Mouse (Mus musculus) spleen, embryonic (tissue): Measurements from ENCODE around the gene Cep72.

ENCODE experiments used
- CTCF ChIA-PET: fragments of 350-600 bp; sonication (Branson Sonifier 250); formaldehyde crosslinking; loops from one replicate; lab custom pipeline; 2022; lab: Charles Lee

The Cep72 gene

GRCm38 (mm10) chr13:74061613-74062377 is at the start of gene Cep72:
Gene Cep72 (minus strand): TSS chr13:74062299.
- CTCF ChIA-PET: no interaction called here

GRCm38 (mm10) chr13:74107410-74107809 is 45.3 kb upstream of the Cep72 start:
- CTCF ChIA-PET: no interaction called here

- CTCF ChIA-PET: interaction anchor here (0.7 kb wide), 1 partner anchor 1504 kb away, joined by 7 read pairs; no protein-coding TSS in a partner anchor
Observed at GRCm38 (mm10) chr13:74104417-74104816, 42.3 kb upstream of the Cep72 start.

GRCm38 (mm10) chr13:74102831-74103582 is 40.9 kb upstream of the Cep72 start:
- CTCF ChIA-PET: no interaction called here

- CTCF ChIA-PET: no interaction called here
Observed at GRCm38 (mm10) chr13:74102108-74102830, 40.2 kb upstream of the Cep72 start.

GRCm38 (mm10) chr13:74098913-74099312 is 36.8 kb upstream of the Cep72 start:
- CTCF ChIA-PET: no interaction called here

- CTCF ChIA-PET: no interaction called here
Observed at GRCm38 (mm10) chr13:74096715-74097363, 34.7 kb upstream of the Cep72 start.

- CTCF ChIA-PET: no interaction called here
Observed at GRCm38 (mm10) chr13:74095936-74096335, 33.8 kb upstream of the Cep72 start.

- CTCF ChIA-PET: interaction anchor here (0.6 kb wide), 1 partner anchor 54 kb away, joined by 3 read pairs; no protein-coding TSS in a partner anchor
Observed at GRCm38 (mm10) chr13:74090265-74090664, 28.2 kb upstream of the Cep72 start.

GRCm38 (mm10) chr13:74073369-74073768 is 11.3 kb upstream of the Cep72 start:
- CTCF ChIA-PET: no interaction called here

- CTCF ChIA-PET: no interaction called here
Observed at GRCm38 (mm10) chr13:74071714-74072113, 9.6 kb upstream of the Cep72 start.

GRCm38 (mm10) chr13:74071244-74071643 is 9.1 kb upstream of the Cep72 start:
- CTCF ChIA-PET: interaction anchor here (0.5 kb wide), 1 partner anchor 8 kb away, joined by 4 read pairs; no protein-coding TSS in a partner anchor

- CTCF ChIA-PET: no interaction called here
Observed at GRCm38 (mm10) chr13:74066576-74066975, 4.5 kb upstream of the Cep72 start.

GRCm38 (mm10) chr13:74063340-74064050 is 1.4 kb upstream of the Cep72 start:
- CTCF ChIA-PET: no interaction called here

- CTCF ChIA-PET: interaction anchor here (0.7 kb wide), 1 partner anchor 9 kb away, joined by 4 read pairs; no protein-coding TSS in a partner anchor
Observed at GRCm38 (mm10) chr13:74062378-74063128, 454 bp upstream of the Cep72 start.

GRCm38 (mm10) chr13:74058081-74058480 is 4.0 kb downstream of the Cep72 start:
- CTCF ChIA-PET: no interaction called here

GRCm38 (mm10) chr13:74056194-74056593 is 5.9 kb downstream of the Cep72 start:
- CTCF ChIA-PET: no interaction called here

- CTCF ChIA-PET: no interaction called here
Observed at GRCm38 (mm10) chr13:74039926-74040325, 22.2 kb downstream of the Cep72 start.

- CTCF ChIA-PET: no interaction called here
Observed at GRCm38 (mm10) chr13:74035776-74036175, 26.3 kb downstream of the Cep72 start.

- CTCF ChIA-PET: no interaction called here
Observed at GRCm38 (mm10) chr13:74034756-74035155, 27.3 kb downstream of the Cep72 start.
